9 mouse cellular contexts compared by ENCODE assay signal in the genomic region with DNA sequence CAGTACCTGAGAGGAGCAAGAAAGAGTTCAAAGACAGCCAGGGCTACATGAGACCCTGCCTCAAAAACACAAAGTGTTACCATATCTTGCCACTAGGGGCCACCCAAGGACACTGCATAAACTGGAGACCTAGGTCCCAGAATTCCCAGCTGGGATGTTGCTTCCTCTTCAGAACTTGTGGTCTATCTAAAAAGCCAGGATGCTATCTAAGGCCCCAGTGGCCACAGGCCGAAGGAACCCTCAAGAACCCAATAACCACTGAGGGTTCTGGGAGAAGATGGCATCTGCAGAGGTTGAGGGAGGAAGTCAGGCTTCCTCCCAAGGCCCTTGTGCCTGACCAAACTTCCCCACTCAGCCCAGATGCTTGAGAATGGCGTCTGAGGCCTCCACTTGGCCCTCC. TPM values are rescaled to one million over a fixed set of nuclear protein-coding genes. Genes with fewer than 3 reads are reported as not detected.
DNase-seq lines count a peak whose midpoint lies in the region; ATAC-seq and TF ChIP-seq lines count a peak whose summit lies in the region.
"Had no signal": no experiment of that assay in that cellular context is flagged by ENCODE, and none has a peak within 500 bp of the region (broad histone marks: within the 10 kb centered on the region; RNA-seq: fewer than 3 reads in every experiment).

No protein-coding gene starts in this region.

- H3K27ac ChIP-seq in midbrain, embryonic 11.5 days (ENCODE audit: low read depth, low read length) = no peak overlapping the region
- H3K27ac ChIP-seq in midbrain, embryonic 13.5 days = no peak overlapping the region
- no peak overlapping the region for H3K27ac ChIP-seq in forebrain, postnatal 0 days (ENCODE audit: low read depth, low read length)
- no peak overlapping the region for H3K27ac ChIP-seq in intestine, postnatal 0 days (ENCODE audit: low read depth, low read length)
- no peak overlapping the region for H3K27ac ChIP-seq in neural tube, embryonic 12.5 days

- H3K4me3 ChIP-seq in midbrain, embryonic 11.5 days (ENCODE audit: low read depth, low read length) = no peak overlapping the region
- no peak overlapping the region for H3K4me3 ChIP-seq in midbrain, embryonic 13.5 days (replicated peaks)
- H3K4me3 ChIP-seq in forebrain, postnatal 0 days (ENCODE audit: low read depth, low read length) = no peak overlapping the region
- no peak overlapping the region for H3K4me3 ChIP-seq in intestine, postnatal 0 days (ENCODE audit: low read depth, low read length)
- H3K4me3 ChIP-seq in neural tube, embryonic 12.5 days = no peak overlapping the region
- H3K4me3 ChIP-seq: erythroblast, embryonic 14.5 days had no signal

- 59% methylated on average over 2 of the region's 2 CpGs for WGBS in midbrain, embryonic 11.5 days
- 57% methylated on average over 2 of the region's 2 CpGs for WGBS in midbrain, embryonic 13.5 days
- WGBS in forebrain, postnatal 0 days = 50% methylated on average over 2 of the region's 2 CpGs
- 23% methylated on average over 2 of the region's 2 CpGs for WGBS in intestine, postnatal 0 days
- WGBS in neural tube, embryonic 12.5 days = 69% methylated on average over 2 of the region's 2 CpGs

- DNase-seq in midbrain, embryonic 11.5 days (ENCODE audit: low spot score, missing footprints) = peak; percentile 95
- peak; percentile 20 for DNase-seq in c-Kit-positive CD71-positive TER-119-positive erythroid progenitor cells, embryonic 14.5 days (ENCODE audit: low spot score)
- peak; percentile 85 for DNase-seq in forebrain, postnatal 0 days
- peak; percentile 25 to 34 for DNase-seq in left cerebral cortex, postnatal 36 days (ENCODE audit: low spot score in 2 of 2)
- peak; percentile 5 to 35 for DNase-seq in thymus, adult 18-20 months

- H3K4me1 ChIP-seq in midbrain, embryonic 11.5 days (ENCODE audit: control insufficient read depth, insufficient read depth, low read length) = peaks cover 12% of the 10 kb centered on the region
- peaks cover 16% of the 10 kb centered on the region for H3K4me1 ChIP-seq in midbrain, embryonic 13.5 days (replicated peaks)
- no peaks in the 10 kb centered on the region for H3K4me1 ChIP-seq in forebrain, postnatal 0 days (ENCODE audit: insufficient read depth)
- no peaks in the 10 kb centered on the region for H3K4me1 ChIP-seq in intestine, postnatal 0 days (replicated peaks; ENCODE audit: control insufficient read depth, insufficient read depth, low read length)
- H3K4me1 ChIP-seq in neural tube, embryonic 12.5 days = peaks cover 15% of the 10 kb centered on the region

- no peaks in the 10 kb centered on the region for H3K27me3 ChIP-seq in midbrain, embryonic 11.5 days (ENCODE audit: control insufficient read depth, insufficient read depth, low read length)
- no peaks in the 10 kb centered on the region for H3K27me3 ChIP-seq in midbrain, embryonic 13.5 days
- no peaks in the 10 kb centered on the region for H3K27me3 ChIP-seq in forebrain, postnatal 0 days (ENCODE audit: insufficient read depth, low read length)
- H3K27me3 ChIP-seq in intestine, postnatal 0 days (replicated peaks; ENCODE audit: control insufficient read depth, insufficient read depth, low read length) = no peaks in the 10 kb centered on the region
- 0 out of 2 replicates have a peak, but pooled peaks cover 3% of the 10 kb centered on the region for H3K27me3 ChIP-seq in neural tube, embryonic 12.5 days (replicated peaks)

- peak; percentile 93 for TF ChIP-seq CTCF in forebrain, postnatal 0 days (IDR thresholded peaks at IDR 0.05; ENCODE audit: low read depth)
- TF ChIP-seq CTCF in intestine, postnatal 0 days (IDR thresholded peaks at IDR 0.05; ENCODE audit: low read depth) = peak; percentile 94

- no peak overlapping the region for H3K4me2 ChIP-seq in midbrain, embryonic 11.5 days
- H3K4me2 ChIP-seq in midbrain, embryonic 13.5 days (replicated peaks) = no peak overlapping the region
- no peak overlapping the region for H3K4me2 ChIP-seq in forebrain, postnatal 0 days (ENCODE audit: low read depth)
- no peak overlapping the region for H3K4me2 ChIP-seq in intestine, postnatal 0 days (replicated peaks; ENCODE audit: low read depth)
- no peak overlapping the region for H3K4me2 ChIP-seq in neural tube, embryonic 12.5 days (replicated peaks)

- H3K9me3 ChIP-seq in midbrain, embryonic 11.5 days (ENCODE audit: control insufficient read depth, low read length) = no peaks in the 10 kb centered on the region
- no peaks in the 10 kb centered on the region for H3K9me3 ChIP-seq in midbrain, embryonic 13.5 days
- H3K9me3 ChIP-seq in forebrain, postnatal 0 days (ENCODE audit: low read length) = no peaks in the 10 kb centered on the region
- no peaks in the 10 kb centered on the region for H3K9me3 ChIP-seq in intestine, postnatal 0 days (ENCODE audit: control insufficient read depth)
- no peaks in the 10 kb centered on the region for H3K9me3 ChIP-seq in neural tube, embryonic 12.5 days

- intact Hi-C loops in left cerebral cortex, postnatal 36 days (cut with DNase I) = loop anchor here (2.0 to 5.0 kb wide), 2 partner anchors 48 to 187 kb away; partner anchors contain the start of gene 4930518I15Rik

- peak; percentile 40; the same call in 1 of the 2 replicates for ATAC-seq in midbrain, embryonic 11.5 days (ENCODE audit: low FRiP score)
- ATAC-seq in midbrain, embryonic 13.5 days = no peak
- peak; percentile 47; the same call in 1 of the 2 replicates for ATAC-seq in forebrain, postnatal 0 days
- no peak for ATAC-seq in intestine, postnatal 0 days
- 0 out of 2 replicates have a peak, but pooled peaks have one; percentile 13 for ATAC-seq in neural tube, embryonic 12.5 days (ENCODE audit: low FRiP score, low read depth)

- no peak overlapping the region for H3K9ac ChIP-seq in midbrain, embryonic 11.5 days (ENCODE audit: low read length)
- H3K9ac ChIP-seq in midbrain, embryonic 13.5 days (replicated peaks) = no peak overlapping the region
- no peak overlapping the region for H3K9ac ChIP-seq in forebrain, postnatal 0 days
- H3K9ac ChIP-seq in intestine, postnatal 0 days (ENCODE audit: low read depth, low read length) = no peak overlapping the region
- H3K9ac ChIP-seq in neural tube, embryonic 12.5 days = no peak overlapping the region

- no peaks in the 10 kb centered on the region for H3K36me3 ChIP-seq in midbrain, embryonic 11.5 days (ENCODE audit: control insufficient read depth, insufficient read depth, low read length)
- H3K36me3 ChIP-seq in midbrain, embryonic 13.5 days = no peaks in the 10 kb centered on the region
- H3K36me3 ChIP-seq in forebrain, postnatal 0 days (ENCODE audit: insufficient read depth) = no peaks in the 10 kb centered on the region
- H3K36me3 ChIP-seq in intestine, postnatal 0 days (ENCODE audit: control insufficient read depth, insufficient read depth) = no peaks in the 10 kb centered on the region
- no peaks in the 10 kb centered on the region for H3K36me3 ChIP-seq in neural tube, embryonic 12.5 days

RNA-seq across cellular contexts. Expression of gene Tgif2, which starts 30.2 kb away (rescaled TPM):
- 81.2 and 88.6 TPM in 2 replicates for polyA plus RNA-seq in midbrain, embryonic 11.5 days (2014; fragmentation: Nextera tagmentation; extraction: Ambion mirVana)
- polyA plus RNA-seq in midbrain, embryonic 13.5 days (2015; fragmentation: Nextera tagmentation; extraction: Ambion mirVana) = 35.2 and 44.5 TPM in 2 replicates
- total RNA-seq in forebrain, postnatal 0 days (2014; rRNA removed) = 13.1 and 13.7 TPM in 2 replicates
- polyA plus RNA-seq in forebrain, postnatal 0 days (2015; fragmentation: Nextera tagmentation; extraction: Ambion mirVana) = 8.7 and 9.3 TPM in 2 replicates
- polyA plus RNA-seq in intestine, postnatal 0 days (2015; fragmentation: Nextera tagmentation; extraction: Ambion mirVana) = 6.4 and 7.0 TPM in 2 replicates
- under 1 TPM; 0.61 to 0.76 TPM for total RNA-seq in left cerebral cortex, postnatal 36 days (2021)
- 61.2 and 61.7 TPM in 2 replicates for polyA plus RNA-seq in neural tube, embryonic 12.5 days (2016; fragmentation: Nextera tagmentation; extraction: Ambion mirVana)

RNA-seq across cellular contexts. Expression of gene Myl9, which starts 34.4 kb away (rescaled TPM):
- 112 and 118 TPM in 2 replicates for polyA plus RNA-seq in midbrain, embryonic 11.5 days (2014; fragmentation: Nextera tagmentation; extraction: Ambion mirVana)
- 33.0 and 37.4 TPM in 2 replicates for polyA plus RNA-seq in midbrain, embryonic 13.5 days (2015; fragmentation: Nextera tagmentation; extraction: Ambion mirVana)
- total RNA-seq in forebrain, postnatal 0 days (2014; rRNA removed) = 24.4 and 34.3 TPM in 2 replicates
- polyA plus RNA-seq in forebrain, postnatal 0 days (2015; fragmentation: Nextera tagmentation; extraction: Ambion mirVana) = 34.6 and 39.6 TPM in 2 replicates
- 1,325 and 1,382 TPM in 2 replicates for polyA plus RNA-seq in intestine, postnatal 0 days (2015; fragmentation: Nextera tagmentation; extraction: Ambion mirVana)
- total RNA-seq in left cerebral cortex, postnatal 36 days (2021) = 10 to 100 TPM; 16.6 to 16.9 TPM
- 71.8 and 73.4 TPM in 2 replicates for polyA plus RNA-seq in neural tube, embryonic 12.5 days (2016; fragmentation: Nextera tagmentation; extraction: Ambion mirVana)

RNA-seq across cellular contexts. Expression of gene 4930518I15Rik, which starts 48.2 kb away (rescaled TPM):
- 4.7 TPM in 2 replicates for polyA plus RNA-seq in midbrain, embryonic 11.5 days (2014; fragmentation: Nextera tagmentation; extraction: Ambion mirVana)
- polyA plus RNA-seq in midbrain, embryonic 13.5 days (2015; fragmentation: Nextera tagmentation; extraction: Ambion mirVana) = 13.0 and 15.4 TPM in 2 replicates
- 1.00 and 2.5 TPM in 2 replicates for total RNA-seq in forebrain, postnatal 0 days (2014; rRNA removed)
- 1.3 and 2.1 TPM in 2 replicates for polyA plus RNA-seq in forebrain, postnatal 0 days (2015; fragmentation: Nextera tagmentation; extraction: Ambion mirVana)
- 1.3 and 1.8 TPM in 2 replicates for polyA plus RNA-seq in intestine, postnatal 0 days (2015; fragmentation: Nextera tagmentation; extraction: Ambion mirVana)
- total RNA-seq in left cerebral cortex, postnatal 36 days (2021) = 1 to 10 TPM; 1.0 to 4.5 TPM
- 10.7 and 10.9 TPM in 2 replicates for polyA plus RNA-seq in neural tube, embryonic 12.5 days (2016; fragmentation: Nextera tagmentation; extraction: Ambion mirVana)

RNA-seq across cellular contexts. Expression of gene Rab5if, which starts 53.3 kb away (rescaled TPM):
- 196 and 205 TPM in 2 replicates for polyA plus RNA-seq in midbrain, embryonic 11.5 days (2014; fragmentation: Nextera tagmentation; extraction: Ambion mirVana)
- 143 and 158 TPM in 2 replicates for polyA plus RNA-seq in midbrain, embryonic 13.5 days (2015; fragmentation: Nextera tagmentation; extraction: Ambion mirVana)
- 123 TPM in 2 replicates for total RNA-seq in forebrain, postnatal 0 days (2014; rRNA removed)
- 154 and 169 TPM in 2 replicates for polyA plus RNA-seq in forebrain, postnatal 0 days (2015; fragmentation: Nextera tagmentation; extraction: Ambion mirVana)
- polyA plus RNA-seq in intestine, postnatal 0 days (2015; fragmentation: Nextera tagmentation; extraction: Ambion mirVana) = 272 and 279 TPM in 2 replicates
- total RNA-seq in left cerebral cortex, postnatal 36 days (2021) = 100 to 1,000 TPM in 1 of 2 experiments, 10 to 100 TPM in 1; 89.8 to 102 TPM
- polyA plus RNA-seq in neural tube, embryonic 12.5 days (2016; fragmentation: Nextera tagmentation; extraction: Ambion mirVana) = 169 and 179 TPM in 2 replicates

Comparison
In these comparisons a context has a peak if more than half of its experiments do, and no peak if none do; other contexts are left out.
1. ATAC-seq: peak in midbrain, embryonic 11.5 days (single experiment), forebrain, postnatal 0 days (single experiment) and neural tube, embryonic 12.5 days (single experiment); none in midbrain, embryonic 13.5 days (single experiment) and intestine, postnatal 0 days (single experiment).
2. DNase-seq: peak in every context shown above with its lines; median percentile 95 in midbrain, embryonic 11.5 days; 85 in forebrain, postnatal 0 days; 30 in left cerebral cortex, postnatal 36 days; 20 in c-Kit-positive CD71-positive TER-119-positive erythroid progenitor cells, embryonic 14.5 days; 20 in thymus, adult 18-20 months.
3. RNA of gene Myl9, which starts 34.4 kb away (polyA plus RNA-seq): 1,325 to 1,382 TPM in intestine, postnatal 0 days; 112 to 118 TPM in midbrain, embryonic 11.5 days, 71.8 to 73.4 TPM in neural tube, embryonic 12.5 days, 33.0 to 37.4 TPM in midbrain, embryonic 13.5 days and 34.6 to 39.6 TPM in forebrain, postnatal 0 days; every median in the first group is over 10 times any median in the second.